Mouse (Mus musculus): ENCODE data around the gene Trim10.

The Trim10 gene

DNA sequence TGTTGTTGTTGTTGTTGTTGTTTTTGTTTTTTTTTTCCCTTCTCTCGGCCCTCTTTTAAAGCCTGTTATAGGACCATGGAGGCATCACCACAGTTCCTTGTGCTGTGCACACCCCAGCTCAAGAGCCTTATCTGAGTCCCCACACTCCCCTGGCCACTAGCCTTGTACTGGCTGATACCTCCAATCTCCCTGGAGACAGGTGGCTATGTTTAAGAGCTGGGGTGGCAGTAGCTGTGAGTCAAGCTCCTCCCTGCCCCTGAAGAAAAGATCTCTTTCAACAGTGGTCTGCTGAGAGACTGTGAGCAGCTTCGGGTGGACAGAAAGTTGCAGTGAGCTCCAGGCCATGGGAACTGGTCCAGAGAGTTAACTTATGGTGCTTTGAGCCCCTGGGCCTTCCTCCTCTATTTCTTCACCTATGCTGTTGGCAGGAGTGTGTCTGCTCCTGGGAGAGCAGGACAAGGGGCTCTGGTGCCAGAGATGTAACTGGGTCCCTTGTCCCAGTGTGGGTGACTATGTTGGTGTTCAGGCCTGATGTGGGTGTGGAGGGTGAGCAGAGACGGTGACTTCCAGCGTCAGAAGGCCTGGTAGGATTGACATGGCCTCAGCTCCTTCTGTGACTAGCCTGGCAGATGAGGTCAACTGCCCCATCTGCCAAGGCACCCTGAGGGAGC, at the start of gene Trim10:
Gene Trim10 (plus strand): TSS at position 291 of the 671 bp plus-strand sequence.
- no peak for DNase-seq

DNA sequence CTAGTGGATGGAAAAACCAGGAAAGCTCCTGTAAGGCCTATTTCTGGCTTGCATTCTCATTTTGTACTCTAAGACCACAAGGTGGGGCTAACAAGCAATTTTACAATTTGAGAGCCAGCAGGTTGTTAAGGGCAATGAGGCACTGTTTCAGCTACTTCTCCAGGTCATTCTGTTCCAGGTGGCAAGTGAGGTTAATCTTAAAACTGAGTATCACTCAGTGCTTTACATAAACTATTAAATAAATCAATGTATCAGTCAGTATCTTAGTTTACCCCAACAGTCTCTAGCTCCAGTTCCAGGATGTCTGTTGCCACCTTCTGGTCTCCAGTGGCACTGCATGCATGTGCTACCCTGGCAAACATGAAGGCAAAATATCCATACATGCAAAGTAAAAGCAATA, 45.4 kb upstream of the Trim10 start:
- DNase-seq = peak; percentile 23

DNA sequence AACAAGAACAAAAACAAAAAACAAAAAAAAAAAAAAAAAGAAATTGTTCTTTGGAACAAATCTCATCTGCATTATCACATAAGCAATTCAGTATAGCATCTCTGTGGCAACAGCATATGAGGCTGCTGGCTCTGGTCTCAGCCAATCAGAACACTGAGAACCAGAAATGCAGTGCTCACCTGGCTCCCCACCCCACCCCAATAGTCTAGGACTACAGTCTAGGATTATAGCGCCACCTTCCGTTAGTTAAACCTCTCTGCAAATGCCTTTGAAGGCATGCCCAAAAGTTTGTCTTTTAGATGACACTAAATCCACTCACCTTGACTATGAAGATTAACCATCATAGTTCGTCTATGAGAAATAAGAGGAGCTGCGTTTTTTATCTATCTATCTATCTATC, 43.8 kb upstream of the Trim10 start:
- DNase-seq = no peak

DNA sequence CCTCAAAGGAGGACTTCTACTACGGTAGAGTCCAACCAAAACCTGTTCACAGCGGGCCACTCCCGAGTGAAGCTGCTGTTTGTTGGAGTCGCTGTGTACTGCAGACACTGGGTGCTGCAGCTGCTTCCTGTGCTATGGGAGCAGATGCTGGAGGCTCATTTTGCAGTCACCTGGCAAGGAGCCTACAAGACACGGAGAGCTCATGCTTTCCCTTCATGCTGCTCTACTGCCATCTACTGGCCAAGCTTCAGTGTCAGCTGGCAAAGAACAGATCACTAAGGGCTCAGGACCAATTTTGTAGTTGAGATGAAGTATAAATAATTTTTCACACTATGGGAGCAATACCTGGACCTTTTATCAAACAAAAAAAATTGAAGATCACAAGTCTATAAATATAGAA, 43.4 kb upstream of the Trim10 start:
- DNase-seq = peak; percentile 77

DNA sequence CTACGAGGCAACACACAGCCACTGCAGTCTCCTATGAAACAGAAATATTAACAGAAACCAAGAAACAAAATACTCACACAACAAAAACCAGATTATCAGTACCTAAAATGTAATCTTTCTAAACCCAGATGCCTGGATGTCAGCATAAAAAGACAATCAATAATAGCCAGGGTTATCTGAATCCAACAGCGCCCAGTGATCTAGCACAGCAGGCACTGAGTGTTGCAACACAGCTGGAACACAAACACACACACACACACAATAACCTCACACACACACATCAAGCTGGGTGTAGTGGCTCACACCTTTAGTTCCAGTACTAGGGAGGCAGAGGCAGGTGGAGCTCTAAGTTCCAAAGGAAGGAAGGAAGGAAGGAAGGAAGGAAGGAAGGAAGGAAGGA, 40.9 kb upstream of the Trim10 start:
- DNase-seq = no peak

DNA sequence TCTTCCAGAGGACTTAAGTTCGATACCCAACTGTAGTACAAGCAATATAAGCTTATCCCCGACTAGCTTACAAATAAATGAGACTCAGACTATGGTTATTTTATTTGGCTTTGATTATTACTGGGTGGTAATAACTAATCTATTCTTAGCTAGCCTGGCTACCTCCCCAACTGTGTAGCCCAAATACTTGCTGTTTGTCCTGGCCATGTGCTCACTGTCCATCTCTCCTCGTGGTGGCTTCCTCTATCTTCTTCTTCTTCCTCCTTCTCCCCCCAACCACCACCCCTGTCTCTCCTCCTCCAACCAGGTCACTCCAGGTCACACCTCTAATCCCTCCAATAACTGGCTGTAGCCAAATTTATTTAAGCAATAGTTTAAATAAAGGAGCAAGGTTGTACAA, 38.9 kb upstream of the Trim10 start:
- DNase-seq = no peak

DNA sequence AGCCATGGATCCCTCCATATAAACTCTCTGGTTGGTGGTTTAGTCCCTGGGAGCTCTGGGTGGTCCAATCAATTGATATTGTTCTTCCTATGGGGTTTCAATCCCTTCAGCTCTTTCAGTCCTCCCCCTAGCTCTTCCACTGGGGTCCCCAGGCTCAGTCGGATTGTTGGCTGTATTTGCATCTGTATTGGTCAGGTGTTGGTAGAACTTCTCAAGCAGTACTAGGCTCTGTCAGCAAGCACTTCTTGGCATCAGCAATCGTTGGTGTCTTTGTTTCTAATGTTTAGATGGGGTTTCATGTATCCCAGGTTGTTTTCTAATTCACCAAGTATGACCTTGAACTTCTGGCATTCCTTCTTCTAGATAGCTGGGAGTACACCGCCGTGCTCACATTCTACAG, 36.7 kb upstream of the Trim10 start:
- no peak for DNase-seq

DNA sequence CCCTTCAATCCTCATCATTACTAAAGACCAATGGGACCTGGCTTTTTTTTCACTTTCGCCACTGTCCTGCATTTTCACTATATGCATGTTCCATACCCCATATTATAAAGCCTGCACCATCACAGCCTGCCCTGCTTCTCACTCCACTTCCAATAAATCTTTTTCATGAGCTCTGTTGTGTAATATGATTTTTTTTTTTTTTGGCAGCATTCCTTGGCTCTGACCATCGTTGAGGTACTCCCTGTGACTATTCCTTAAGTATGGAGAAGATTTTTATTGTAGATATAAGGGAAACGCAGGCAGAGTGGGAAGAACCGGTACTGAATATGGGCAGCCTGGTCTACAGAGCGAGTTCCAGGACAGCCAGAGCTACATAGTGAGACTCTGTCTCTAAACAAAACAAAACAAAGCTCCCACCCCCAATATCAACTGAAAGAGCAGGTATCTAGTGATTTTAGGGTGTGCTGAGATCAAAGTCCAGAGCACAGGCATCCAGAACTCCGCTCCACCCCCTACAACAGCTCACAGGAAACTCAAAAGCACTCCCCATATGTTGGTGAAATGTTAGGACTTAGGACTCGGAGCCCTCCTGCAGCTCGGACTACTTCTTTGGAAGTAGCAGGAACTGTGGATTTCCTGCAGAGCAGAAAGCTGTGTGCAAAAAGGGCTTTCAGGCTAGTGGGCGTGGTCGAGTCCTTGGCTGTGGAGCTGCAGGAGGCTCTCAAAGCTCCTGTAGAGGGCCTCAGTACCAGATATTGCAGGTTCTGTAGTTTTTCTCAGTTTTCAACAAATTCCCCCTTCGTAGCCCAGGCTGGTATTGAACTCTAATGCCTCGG, 33.6 kb upstream of the Trim10 start:
- peak; percentile 39 for DNase-seq

DNA sequence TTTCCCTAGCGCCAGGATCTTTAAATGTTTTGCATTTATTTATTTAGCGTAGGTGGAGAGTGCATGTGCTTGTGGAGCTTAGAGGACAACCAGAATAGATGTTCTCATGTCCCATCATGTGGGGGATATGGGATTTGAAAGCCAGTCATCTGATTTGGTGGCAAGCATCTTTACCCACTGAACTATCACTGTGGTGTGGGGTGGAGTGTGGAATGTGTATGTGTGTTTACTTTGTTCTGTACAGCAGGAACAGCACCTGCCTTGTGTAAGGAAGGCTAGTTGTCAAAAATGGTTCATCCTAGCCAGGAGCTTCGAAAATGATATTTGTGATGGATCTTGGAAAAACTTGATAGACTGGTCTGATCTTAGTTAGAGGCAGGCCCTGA, 33.0 kb upstream of the Trim10 start:
- DNase-seq = no peak

DNA sequence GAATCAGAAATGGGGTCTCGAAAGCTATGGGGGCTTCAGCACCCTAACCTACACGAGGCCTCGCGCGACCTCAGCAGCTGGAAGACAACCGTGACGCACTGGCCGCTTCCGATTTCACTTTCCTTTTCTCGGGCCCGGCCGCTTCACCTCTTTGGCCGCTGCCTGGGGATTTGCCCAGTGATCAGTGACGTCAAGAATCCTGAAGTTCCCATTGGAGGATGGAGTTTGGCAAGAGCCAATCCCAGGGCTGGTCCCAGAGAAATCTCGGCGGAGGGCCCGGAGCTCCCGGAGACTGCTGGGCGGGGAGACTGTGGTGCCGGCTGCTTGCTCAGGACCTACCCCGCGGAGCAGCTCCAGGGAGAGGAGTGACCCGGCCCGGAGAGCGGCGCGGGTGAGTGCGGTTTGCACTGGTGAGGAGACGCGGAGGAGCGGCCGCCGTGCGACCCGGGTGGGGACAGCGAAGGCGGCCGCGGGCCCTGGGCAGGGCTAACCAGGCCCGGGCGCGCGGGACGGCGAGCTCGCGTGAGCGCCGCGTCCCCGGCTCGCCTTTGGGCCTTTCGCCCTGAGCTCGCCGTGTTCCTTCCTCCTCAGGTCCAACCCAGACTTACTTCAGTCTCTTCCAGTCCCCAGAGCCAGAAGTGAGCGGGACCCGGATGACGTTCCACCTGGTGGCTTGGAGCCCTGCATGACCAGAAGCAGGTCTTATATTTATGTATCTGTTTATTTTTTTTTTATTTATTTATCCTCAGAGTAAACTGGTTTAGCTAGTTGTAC, 32.3 kb upstream of the Trim10 start, which contains the start of gene Trim26:
Gene Trim26 (plus strand): TSS at position 261 of the 774 bp plus-strand sequence.
- DNase-seq = peak; percentile 94

DNA sequence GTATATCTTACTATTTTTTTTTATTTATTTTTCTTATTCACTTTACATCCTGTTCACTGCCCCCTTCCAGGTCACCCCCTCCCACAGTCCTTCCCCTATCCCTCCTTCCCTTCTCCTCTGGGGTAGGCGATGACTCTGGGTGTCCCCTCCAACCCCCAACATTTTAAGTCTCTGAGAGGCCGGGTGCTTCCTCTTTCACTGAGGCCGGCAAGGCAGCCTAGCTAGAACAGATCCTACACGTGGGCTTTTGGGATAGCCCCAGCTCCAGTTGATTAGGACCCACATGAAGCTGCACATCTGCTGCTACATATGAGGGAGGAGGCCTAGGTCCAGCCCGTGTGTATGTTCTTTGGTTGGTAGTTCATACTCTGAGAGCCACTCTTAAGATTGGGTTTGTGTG, 30.4 kb upstream of the Trim10 start:
- no peak for DNase-seq

DNA sequence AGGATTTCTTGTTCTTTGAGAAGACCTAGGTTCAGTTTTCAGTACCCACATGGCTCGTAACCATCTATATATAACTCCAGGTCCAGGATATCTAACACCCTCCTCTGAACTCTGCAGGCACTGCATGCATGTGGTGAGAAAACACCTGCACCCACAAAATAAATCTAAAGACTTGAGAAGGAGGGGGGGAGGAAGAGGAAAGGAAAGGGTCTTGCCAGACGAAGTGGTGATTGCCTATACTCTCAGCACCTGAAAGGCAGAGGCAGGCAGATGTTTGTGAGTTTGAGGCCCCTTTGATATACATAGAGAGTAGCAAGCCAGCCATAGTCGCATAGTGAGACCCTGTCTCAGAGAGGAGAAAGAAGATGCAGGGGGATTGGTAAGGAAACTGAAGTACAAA, 29.4 kb upstream of the Trim10 start:
- no peak for DNase-seq

DNA sequence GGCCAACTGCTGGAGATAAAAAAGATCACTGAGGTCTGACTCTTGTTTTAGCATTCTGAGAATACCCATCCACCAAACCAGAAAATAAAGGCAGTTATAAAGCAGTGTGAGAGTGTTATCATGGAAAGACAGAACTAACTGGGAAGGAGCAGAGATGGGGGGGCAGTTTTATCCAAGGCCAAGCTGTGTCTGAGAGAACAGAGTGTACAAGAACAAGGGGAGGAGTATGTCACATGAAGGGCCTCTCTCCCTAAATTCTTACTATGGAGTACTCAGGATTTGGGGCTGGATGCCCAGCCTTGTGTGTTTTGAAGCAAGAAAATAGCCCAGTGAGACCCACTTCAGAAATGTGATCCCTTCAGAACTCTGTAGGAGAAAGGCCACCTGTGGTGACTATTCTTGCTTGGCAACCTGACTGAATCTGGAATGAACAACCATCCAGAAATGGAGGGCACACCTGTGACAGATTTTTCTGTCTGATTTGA, 28.4 kb upstream of the Trim10 start:
- no peak for DNase-seq

DNA sequence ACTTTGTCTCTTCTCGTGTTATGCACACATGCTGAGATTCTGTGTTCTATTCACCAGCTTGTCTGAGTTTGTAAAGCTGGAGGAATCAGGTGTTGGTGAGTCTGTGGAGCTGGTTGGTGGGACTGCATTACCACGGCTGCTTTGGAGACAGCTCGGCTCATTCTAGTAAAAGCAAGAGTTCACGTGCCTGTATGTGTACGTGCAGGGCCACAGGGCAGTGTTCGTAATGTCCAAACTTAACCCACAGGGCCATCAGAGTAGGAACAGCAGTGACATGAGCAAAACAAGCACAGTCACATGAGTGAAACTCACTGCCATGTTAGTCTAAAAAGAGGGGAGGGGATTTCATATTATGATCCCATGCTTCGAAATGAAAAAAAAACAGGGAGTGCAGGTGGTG, 25.7 kb upstream of the Trim10 start:
- DNase-seq = no peak

DNA sequence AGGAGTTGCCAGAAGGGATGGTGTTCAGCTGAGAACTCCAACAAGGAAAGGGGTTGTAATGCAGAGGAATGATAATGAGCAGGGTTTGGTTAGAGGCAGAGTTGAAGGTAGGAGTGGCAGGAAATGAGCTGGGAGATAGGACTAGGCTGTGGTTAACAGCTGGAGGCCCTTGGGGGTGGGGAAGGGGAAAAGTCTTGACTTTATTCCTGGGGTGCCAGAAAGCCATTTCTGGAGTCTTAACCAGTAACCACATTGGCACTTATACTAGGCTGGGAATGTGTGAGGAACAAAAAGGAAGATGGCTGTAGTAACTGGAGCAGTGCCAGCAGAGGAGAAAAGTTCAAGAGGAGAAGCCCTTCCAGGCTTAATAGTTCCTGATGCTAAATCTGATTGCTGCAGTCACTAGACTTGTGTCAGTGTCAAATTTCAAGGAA, 25.1 kb upstream of the Trim10 start:
- no peak for DNase-seq

DNA sequence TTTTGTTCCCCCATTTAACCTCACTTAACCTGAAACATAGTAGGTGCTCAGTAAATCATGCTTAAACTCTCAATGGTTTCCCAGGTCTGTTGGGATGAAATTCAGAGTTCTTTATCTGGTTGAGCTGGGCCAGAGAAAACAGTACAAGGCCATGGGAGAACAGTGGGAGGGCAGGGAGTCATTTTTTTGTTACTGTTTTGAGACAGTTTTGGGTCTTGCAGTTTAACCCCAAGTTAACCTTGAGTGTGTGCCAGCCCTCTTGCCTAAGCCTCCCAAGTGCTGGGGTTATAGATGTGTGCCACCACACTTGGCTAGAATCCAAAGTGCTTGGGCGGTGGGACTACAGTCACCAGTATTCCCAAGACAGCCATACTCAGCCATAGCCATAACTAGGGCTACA, 24.6 kb upstream of the Trim10 start:
- DNase-seq = no peak

DNA sequence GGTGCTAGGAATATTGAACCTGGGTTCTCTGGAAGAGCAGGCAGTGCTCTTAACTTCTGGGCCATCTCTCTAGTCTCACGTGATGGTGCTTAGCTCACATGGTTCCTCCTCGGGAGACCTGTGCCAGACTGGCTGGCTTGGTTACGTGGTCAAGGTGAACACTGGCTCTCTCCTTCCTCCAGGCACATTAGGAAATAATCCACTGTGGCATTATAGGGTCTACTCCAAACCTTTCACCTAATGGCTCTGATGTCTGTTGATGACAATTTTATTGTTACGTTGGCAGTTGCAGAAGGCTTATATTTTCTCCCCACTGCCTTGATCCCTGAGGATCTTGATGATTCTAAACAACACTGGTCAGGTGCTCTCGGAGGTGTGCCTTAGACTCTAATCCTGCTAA, 20.5 kb upstream of the Trim10 start:
- no peak for DNase-seq

DNA sequence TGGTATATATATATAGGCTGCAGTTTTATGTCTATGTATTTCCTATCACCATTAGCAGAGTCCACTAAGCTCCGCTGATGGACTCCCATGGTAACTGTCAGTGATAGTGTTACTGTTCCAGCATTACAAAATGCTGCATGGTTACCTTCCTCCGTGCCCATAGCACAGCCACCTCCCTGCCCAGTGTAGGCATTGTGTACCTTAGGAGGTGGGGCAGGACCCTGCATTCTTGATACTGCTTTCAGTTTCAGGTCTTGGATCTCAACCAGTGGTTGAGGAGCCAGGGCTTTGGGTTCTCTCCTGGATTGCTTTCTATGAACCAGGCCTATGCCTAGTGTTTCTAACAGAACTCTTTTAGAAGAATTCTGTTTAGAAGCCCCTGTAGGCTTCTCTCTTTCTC, 19.4 kb upstream of the Trim10 start:
- DNase-seq = no peak

DNA sequence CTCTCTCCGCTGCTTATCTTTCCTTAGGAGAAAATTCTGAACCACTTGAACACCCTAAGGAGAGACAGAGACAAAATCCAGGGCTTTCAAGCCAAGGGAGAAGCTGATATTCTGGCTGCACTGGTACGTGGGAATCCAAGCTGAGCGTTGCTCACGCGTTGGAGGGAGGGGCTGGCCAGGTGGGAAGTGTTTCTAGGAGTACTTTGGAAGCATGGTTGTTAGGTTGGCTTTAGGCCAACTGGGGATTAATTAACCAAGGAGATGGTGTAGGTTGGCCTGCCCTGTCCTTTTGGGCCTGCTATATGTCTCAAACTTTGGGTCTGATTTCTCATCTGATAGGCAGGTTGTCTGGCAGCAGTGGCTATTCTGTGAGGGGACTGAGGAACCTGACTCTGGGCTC, 18.2 kb upstream of the Trim10 start:
- DNase-seq = no peak

DNA sequence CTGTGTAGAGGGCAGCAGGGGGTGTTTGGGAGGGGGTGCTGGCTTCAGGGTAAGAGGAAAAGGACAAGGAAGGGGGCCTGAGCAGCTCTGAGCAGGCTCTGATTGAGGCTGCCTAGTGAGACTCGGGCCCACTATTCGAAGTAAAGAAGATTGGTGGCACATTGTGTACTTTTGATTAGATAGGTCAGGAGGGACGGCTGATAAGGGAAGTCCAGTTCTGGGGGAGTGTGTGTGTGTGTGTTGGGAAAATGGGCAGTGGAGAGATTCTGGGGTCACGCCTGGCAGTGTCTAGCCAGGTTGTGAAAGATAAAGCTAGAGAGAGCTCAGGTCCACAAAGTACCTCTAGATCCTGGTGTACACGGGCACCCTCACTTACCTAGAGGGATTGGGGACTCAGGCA, 17.7 kb upstream of the Trim10 start:
- no peak for DNase-seq

DNA sequence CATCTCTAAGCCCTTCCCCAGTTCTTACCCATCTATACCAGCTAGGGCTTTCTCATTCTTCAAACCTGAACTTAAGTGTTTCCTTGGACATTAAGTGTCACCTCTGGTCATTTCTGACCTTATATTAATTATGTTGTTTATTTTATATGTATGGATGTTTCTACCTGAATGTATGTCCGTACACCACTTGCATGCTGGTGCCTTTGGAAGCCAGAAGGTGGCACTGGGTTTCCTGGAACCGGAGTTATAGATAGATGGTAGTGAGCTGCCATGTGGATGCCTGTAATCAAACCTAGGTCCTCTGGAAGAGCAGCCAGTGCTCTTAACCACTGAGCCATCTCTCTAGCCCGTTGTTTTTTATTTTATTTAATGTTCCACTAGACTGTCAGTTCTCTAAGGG, 13.9 kb upstream of the Trim10 start:
- no peak for DNase-seq

DNA sequence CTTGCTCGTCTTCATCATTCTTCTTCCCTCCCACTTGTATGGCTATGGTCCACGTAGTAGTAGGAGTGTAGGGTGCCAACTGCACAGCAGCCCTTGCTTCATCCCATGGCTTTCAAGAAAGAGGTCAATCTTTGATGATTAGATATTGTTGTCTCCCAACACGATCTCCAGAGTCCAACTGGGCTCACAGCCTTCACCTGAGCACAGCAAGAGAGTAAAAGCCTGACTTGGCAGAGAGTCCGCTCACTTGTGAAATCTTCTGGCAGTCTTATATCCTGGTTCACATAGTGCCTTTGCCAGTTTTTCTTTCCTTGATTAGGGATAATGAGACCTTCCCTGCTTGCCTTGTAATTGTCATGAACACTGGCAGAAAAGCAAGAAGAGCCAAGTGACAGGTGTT, 13.1 kb upstream of the Trim10 start:
- DNase-seq = no peak

DNA sequence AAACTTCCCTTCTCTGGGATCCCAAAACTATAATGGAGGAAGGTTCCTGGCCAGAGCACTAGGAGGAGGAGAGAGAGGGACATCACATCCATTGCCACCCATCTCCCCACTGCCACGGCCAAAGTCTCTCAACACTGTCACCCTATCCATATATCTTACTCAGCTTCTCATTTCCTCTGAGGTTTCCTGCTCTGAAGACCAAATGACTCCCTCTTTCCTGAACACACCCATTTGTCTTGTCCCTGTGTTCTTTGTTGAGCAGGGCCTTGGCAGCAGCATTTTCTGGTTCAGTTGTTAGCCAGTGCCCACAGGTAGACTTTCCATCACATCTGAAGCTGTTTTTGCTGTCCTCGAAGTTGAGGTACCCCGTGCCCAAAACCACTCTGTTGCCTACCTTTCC, 11.2 kb upstream of the Trim10 start:
- no peak for DNase-seq

DNA sequence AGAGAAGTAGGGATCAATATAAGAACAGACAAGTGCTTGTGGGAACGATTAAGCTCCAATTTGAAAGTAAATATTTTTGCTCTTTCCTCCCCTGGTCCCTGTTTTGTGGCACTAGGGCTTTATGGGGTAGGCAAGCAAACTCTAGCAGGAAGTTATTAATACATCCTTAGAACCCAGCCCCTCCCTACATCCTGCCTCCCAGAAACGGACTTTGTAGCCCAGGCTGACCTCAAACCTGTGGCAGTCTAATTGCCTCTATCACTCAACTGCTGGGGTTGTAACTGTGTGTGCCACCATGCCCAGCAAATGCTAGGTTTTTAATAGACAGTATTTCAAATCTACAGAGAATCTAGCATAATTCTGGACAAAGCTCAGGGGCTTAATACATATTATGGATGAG, 7.7 kb upstream of the Trim10 start:
- no peak for DNase-seq
